Mouse (Mus musculus): ENCODE measurements at regions not wholly inside any gene's neighbourhood (a gene's known extent, or its start where the extent isn't known, plus 50 kb on each side); places are given as distances from the start of the nearest gene placed in this dataset.

DNA sequence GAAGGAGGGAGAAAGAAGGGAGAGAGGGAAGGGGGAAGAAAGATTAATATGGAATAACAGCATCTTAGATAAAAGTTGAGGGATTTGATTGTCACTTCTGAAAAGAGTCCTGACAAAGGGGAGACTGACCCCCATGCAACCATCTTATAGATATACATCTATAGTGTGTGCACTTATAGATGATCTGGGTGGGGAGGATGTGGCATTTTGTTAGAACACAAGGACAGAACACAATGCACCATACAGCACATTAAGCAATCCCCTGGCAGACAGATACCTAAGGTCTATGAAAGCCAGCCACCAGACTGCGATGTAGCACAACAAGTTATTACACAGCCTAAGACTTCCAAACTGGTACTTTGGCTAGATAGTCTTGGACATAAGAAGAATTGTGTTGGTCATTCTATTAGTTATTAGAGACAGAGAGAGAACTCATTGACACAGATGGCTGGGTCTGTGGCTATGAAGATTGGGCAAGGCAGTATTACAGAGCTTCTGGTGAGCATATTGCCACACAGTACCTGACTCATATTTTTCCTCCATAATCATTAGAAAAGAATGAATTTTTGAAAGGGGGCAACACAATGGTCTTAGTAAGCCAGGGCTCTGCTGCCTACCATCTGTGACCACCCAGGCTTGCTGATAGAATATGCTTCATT lies 126.3 kb upstream of the Itgb1 start:
- Histone ChIP-seq H3K4me3 (no peak overlapping the region), H3K4me1 (peaks cover 17% of the 10 kb centered on the region), H3K27ac (replicated peaks) (no peak overlapping the region), H3K36me3 (no peaks in the 10 kb centered on the region), H3K27me3 (replicated peaks) (no peaks in the 10 kb centered on the region), H3K4me2 (no peak overlapping the region), H3K9ac (no peak overlapping the region), H3K9me3 (no peaks in the 10 kb centered on the region)
- no peak for ATAC-seq (ENCODE audit: extremely low read depth, insufficient number of reproducible peaks, low FRiP score, low TSS enrichment)
- WGBS, result 80% methylated on average over 1 of the region's 1 CpGs

DNA sequence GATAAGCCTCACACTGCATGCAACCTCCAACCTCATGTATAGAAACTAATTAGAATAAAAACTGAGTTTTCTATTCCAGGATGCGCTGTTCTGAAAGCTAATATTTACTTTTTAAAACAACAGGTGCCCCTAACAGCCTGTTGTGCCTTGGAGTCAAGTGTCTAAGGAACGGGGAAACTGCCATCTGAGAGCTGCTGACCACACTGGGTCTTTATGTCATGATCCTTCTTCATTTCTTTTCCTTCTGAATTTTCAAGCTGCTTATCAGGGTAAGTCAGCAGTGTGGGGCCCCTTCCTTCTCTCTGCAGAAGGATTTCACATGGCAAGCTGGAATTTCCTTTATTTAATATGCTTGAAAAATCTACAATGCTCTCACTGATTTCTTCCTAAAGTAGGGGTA lies 125.0 kb upstream of the Itgb1 start:
- no peaks in the 10 kb centered on the region for H3K36me3 ChIP-seq
- H3K27me3 ChIP-seq (replicated peaks), result no peaks in the 10 kb centered on the region
- 48% methylated on average over 2 of the region's 2 CpGs for WGBS
- ATAC-seq (ENCODE audit: extremely low read depth, insufficient number of reproducible peaks, low FRiP score, low TSS enrichment), result no peak
- H3K9ac ChIP-seq, result no peak overlapping the region
- H3K9me3 ChIP-seq, result no peaks in the 10 kb centered on the region
- no peak overlapping the region for H3K4me3 ChIP-seq
- H3K4me2 ChIP-seq, result no peak overlapping the region
- peak overlapping the region; percentile 21; the same call in 1 of the 2 replicates for H3K27ac ChIP-seq (replicated peaks)
- peaks cover 17% of the 10 kb centered on the region for H3K4me1 ChIP-seq

DNA sequence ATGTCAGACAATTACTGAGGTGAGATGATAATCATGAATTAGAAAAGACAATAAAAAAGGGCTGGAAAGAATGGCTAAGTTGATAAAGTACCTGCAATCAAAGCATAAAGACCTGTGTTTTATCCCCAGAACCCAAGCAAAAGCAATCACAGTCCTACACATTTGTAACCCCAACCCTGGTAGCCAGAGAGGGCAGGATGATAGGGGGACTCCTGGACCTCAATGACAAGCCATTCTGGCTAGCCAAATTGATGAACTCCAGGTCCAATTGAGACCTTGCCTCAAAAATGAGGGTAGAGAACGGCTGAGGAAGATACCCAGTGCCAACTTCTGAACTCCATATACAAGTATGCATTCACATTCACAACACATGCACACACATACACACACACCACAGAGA lies 124.4 kb upstream of the Itgb1 start:
- ATAC-seq (ENCODE audit: extremely low read depth, insufficient number of reproducible peaks, low FRiP score, low TSS enrichment), result no peak
- Histone ChIP-seq H3K4me2 (no peak overlapping the region), H3K36me3 (no peaks in the 10 kb centered on the region), H3K4me1 (peaks cover 17% of the 10 kb centered on the region), H3K9me3 (no peaks in the 10 kb centered on the region), H3K4me3 (no peak overlapping the region), H3K27ac (replicated peaks) (peak overlapping the region; percentile 21; the same call in 1 of the 2 replicates), H3K9ac (no peak overlapping the region), H3K27me3 (replicated peaks) (no peaks in the 10 kb centered on the region)
- 79% methylated on average over 1 of the region's 1 CpGs for WGBS

DNA sequence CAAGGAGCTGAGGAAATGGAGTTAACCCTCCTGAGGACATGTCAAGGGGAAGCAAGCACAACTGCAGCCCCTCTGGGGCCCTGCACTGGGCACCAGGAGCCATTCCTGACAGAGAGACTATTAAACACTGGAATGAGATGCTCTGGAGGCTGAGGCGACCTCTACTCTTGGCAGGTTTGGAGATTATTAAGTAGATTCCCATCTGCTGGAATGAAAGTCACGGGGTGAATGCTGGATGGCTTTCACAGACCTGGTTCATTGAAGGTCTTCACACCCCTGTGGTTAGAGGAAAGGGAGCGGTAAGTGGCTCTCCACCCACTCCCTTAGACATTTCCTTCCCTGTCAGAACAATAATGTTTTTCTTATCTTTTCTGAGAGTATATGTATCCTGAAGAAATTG lies 122.8 kb upstream of the Itgb1 start:
- Histone ChIP-seq H3K4me1 (peaks cover 17% of the 10 kb centered on the region), H3K4me2 (no peak overlapping the region), H3K9me3 (no peaks in the 10 kb centered on the region), H3K36me3 (no peaks in the 10 kb centered on the region), H3K27ac (replicated peaks) (no peak overlapping the region), H3K4me3 (no peak overlapping the region), H3K9ac (no peak overlapping the region), H3K27me3 (replicated peaks) (no peaks in the 10 kb centered on the region)
- no peak for ATAC-seq (ENCODE audit: extremely low read depth, insufficient number of reproducible peaks, low FRiP score, low TSS enrichment)
- WGBS, result 43% methylated on average over 3 of the region's 3 CpGs

DNA sequence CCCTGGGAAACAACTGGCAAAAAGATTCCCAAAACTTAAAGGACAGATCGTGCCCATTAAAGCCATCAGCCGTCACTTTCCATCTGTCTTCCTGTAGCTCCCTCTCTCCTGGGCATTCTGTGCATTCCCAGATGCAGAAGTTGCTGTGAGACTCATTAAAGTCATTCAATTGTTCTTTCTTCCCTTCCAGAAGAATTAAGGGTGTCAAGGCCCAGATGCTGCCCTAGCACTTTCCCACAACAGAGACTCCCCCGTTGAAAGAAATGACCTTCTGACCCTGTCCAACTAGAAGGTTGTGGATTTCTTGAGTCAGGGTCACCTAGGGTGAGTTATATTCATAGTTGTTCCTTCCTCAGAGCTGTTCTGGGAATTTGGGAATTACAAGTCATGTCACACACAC lies 121.7 kb upstream of the Itgb1 start:
- Histone ChIP-seq H3K4me2 (no peak overlapping the region), H3K27ac (replicated peaks) (no peak overlapping the region), H3K4me1 (peaks cover 17% of the 10 kb centered on the region), H3K4me3 (no peak overlapping the region), H3K9me3 (no peaks in the 10 kb centered on the region), H3K36me3 (no peaks in the 10 kb centered on the region), H3K27me3 (replicated peaks) (no peaks in the 10 kb centered on the region), H3K9ac (no peak overlapping the region)
- WGBS, result 65% methylated on average over 3 of the region's 3 CpGs
- no peak for ATAC-seq (ENCODE audit: extremely low read depth, insufficient number of reproducible peaks, low FRiP score, low TSS enrichment)

DNA sequence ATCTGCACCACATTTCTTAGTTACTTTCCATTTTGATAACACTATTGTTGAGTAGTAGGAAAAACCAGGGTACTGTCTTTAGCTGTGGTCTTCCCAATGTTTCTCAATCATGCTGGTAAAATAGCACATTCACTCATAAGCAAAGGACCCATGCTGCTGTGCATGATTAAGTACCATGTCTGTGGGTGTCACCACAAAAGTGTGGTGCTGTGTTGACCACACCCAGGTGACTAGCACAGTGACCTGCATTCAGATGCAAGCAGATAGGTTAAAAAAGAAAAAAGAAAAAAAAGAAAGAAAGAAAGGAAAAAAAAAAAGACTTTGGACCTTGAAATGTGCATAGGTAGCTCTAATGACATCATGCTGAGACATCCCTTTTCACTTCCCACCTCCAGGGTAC lies 113.2 kb upstream of the Itgb1 start:
- H3K27ac ChIP-seq (replicated peaks), result no peak overlapping the region
- no peak overlapping the region for H3K4me3 ChIP-seq
- no peaks in the 10 kb centered on the region for H3K36me3 ChIP-seq
- no peaks in the 10 kb centered on the region for H3K9me3 ChIP-seq
- H3K4me1 ChIP-seq, result no peaks in the 10 kb centered on the region
- H3K9ac ChIP-seq, result no peak overlapping the region
- no peak for ATAC-seq (ENCODE audit: extremely low read depth, insufficient number of reproducible peaks, low FRiP score, low TSS enrichment)
- H3K4me2 ChIP-seq, result no peak overlapping the region
- no peaks in the 10 kb centered on the region for H3K27me3 ChIP-seq (replicated peaks)

DNA sequence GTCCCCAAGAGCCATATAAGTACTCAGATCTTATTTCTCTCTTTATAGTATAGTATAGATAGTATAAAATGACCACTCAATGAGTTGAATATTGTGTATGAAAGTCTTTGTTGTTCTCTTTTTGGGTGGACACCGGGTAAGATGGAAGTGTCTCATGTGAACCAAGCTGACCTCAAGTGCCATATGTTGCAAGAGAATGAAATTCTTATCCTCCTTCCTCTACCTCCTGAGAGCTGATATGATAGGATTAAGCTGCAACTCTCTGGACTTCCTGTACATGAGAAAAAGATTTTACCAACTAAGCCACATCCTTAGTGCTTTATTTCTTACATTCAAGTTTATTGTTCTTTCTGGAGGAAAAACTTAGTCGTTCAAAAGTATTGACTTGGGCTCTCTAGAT lies 91.3 kb upstream of the Itgb1 start:
- Histone ChIP-seq H3K27ac (replicated peaks) (no peak overlapping the region), H3K27me3 (replicated peaks) (no peaks in the 10 kb centered on the region), H3K4me1 (peaks cover 17% of the 10 kb centered on the region), H3K4me3 (no peak overlapping the region), H3K36me3 (no peaks in the 10 kb centered on the region), H3K9me3 (no peaks in the 10 kb centered on the region), H3K4me2 (no peak overlapping the region), H3K9ac (no peak overlapping the region)
- ATAC-seq (ENCODE audit: extremely low read depth, insufficient number of reproducible peaks, low FRiP score, low TSS enrichment), result no peak
- WGBS, result 62% methylated on average over 2 of the region's 2 CpGs

DNA sequence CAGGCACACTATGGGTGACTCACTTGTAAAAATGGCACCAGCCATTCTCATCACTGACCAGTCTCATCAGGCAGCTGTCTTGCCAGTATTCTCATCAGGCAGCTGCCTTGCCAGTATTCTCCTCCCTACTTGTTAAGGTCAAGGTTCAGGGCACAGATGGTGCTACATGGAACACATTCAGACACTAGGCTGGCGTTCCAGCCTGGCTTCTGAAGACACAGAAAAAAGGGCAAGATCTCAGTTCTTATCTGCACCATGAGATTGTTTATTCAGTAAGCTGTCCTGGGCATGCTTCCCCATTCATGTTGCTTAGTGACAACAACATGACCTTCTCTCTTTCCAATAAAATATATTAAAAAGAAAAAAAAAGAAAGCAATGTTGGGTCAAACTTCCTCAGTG lies 90.7 kb upstream of the Itgb1 start:
- H3K27me3 ChIP-seq (replicated peaks), result no peaks in the 10 kb centered on the region
- H3K4me2 ChIP-seq, result no peak overlapping the region
- no peak overlapping the region for H3K4me3 ChIP-seq
- no peaks in the 10 kb centered on the region for H3K9me3 ChIP-seq
- H3K27ac ChIP-seq (replicated peaks), result no peak overlapping the region
- H3K36me3 ChIP-seq, result no peaks in the 10 kb centered on the region
- H3K9ac ChIP-seq, result no peak overlapping the region
- 23% methylated on average over 1 of the region's 1 CpGs for WGBS
- ATAC-seq (ENCODE audit: extremely low read depth, insufficient number of reproducible peaks, low FRiP score, low TSS enrichment), result no peak
- H3K4me1 ChIP-seq, result peaks cover 17% of the 10 kb centered on the region

DNA sequence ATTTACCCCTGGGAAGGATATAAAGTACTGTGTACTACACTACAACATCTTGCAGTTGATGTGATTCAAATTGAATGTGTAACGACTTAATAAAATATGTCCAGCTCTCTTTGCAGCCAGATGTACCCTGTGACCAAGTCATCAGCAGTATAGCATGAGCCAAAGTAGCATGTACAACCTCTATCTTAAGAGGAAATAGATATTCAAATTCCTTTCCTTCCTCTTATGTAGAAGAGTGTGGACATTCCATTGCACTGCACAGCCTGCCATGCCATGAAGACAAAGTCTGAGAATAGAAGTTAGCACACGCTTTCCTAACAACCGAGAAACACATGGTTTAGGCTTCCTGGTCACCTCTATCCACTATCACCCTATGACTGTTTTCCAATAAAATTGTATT lies 79.9 kb upstream of the Itgb1 start:
- Histone ChIP-seq H3K4me2 (no peak overlapping the region), H3K4me3 (no peak overlapping the region), H3K27me3 (replicated peaks) (no peaks in the 10 kb centered on the region), H3K4me1 (peaks cover 19% of the 10 kb centered on the region), H3K9me3 (no peaks in the 10 kb centered on the region), H3K36me3 (no peaks in the 10 kb centered on the region), H3K27ac (replicated peaks) (no peak overlapping the region; the same call in 1 of the 2 replicates), H3K9ac (no peak overlapping the region)
- no peak for ATAC-seq (ENCODE audit: extremely low read depth, insufficient number of reproducible peaks, low FRiP score, low TSS enrichment)
- 50% methylated on average over 3 of the region's 3 CpGs for WGBS

DNA sequence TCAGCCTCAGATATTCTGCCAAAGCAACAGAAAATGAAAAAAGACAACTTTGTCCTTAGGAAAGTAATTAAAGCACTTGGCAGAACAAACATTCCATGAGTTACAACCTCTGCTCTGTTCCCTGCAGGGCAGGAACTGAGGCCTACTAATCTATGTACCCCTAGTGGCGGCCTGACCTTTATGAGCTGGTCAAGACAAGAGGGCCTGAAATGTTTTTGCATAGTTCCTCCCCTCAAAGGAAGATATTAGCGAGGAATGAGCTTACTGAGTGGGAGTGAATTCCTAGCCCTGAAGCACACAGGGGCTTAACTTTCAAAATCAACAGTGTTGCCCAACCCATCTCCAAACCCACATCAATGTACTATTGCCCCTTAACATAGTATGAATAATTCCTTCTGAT lies 76.6 kb upstream of the Itgb1 start:
- no peak overlapping the region for H3K4me3 ChIP-seq
- peaks cover 19% of the 10 kb centered on the region for H3K4me1 ChIP-seq
- H3K9ac ChIP-seq, result no peak overlapping the region
- no peak for ATAC-seq (ENCODE audit: extremely low read depth, insufficient number of reproducible peaks, low FRiP score, low TSS enrichment)
- no peaks in the 10 kb centered on the region for H3K9me3 ChIP-seq
- no peaks in the 10 kb centered on the region for H3K36me3 ChIP-seq
- no peak overlapping the region for H3K27ac ChIP-seq (replicated peaks)
- no peaks in the 10 kb centered on the region for H3K27me3 ChIP-seq (replicated peaks)
- 40% methylated on average over 2 of the region's 2 CpGs for WGBS
- no peak overlapping the region for H3K4me2 ChIP-seq

DNA sequence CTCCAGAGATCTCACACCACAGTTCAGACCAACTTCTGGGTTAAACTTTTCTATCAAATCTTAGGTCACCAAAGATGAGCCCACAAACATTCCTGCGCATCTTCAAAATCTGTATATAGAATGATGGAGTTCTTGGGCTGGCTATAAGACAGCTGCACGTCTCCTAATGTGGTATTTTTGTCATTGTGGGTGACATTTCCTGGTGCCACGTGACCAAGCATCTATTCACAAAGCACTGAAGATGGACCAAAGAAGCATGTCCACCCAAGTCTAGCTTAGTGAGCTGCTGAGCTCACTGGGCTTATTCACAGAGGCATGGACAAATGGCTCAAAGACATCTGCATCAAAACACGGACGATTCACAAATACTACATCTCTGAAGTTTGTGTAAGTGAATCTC lies 72.8 kb upstream of the Itgb1 start:
- Histone ChIP-seq H3K4me3 (no peak overlapping the region), H3K36me3 (no peaks in the 10 kb centered on the region), H3K27me3 (replicated peaks) (no peaks in the 10 kb centered on the region), H3K9me3 (no peaks in the 10 kb centered on the region), H3K9ac (no peak overlapping the region), H3K27ac (replicated peaks) (no peak overlapping the region), H3K4me1 (peaks cover 10% of the 10 kb centered on the region), H3K4me2 (no peak overlapping the region)
- 76% methylated on average over 5 of the region's 5 CpGs for WGBS
- ATAC-seq (ENCODE audit: extremely low read depth, insufficient number of reproducible peaks, low FRiP score, low TSS enrichment), result no peak

DNA sequence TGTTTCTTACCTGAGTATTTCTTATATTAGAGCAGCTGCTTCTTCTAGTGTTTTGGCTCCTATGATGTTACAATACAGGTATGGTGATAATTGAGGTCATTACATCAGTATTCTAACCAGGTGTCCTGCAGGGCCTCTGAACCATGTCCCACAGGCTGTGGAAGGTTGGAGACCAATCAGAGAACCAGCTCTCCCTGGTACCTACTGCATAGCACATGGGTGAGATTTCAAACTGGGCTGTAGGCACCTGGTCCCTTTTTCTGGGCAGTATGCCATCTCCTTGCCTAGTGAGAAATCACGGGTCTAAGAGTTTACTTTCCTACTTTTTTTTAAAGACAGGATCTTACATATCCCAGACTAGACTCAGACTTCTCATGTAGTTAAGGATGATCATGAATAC lies 67.6 kb upstream of the Itgb1 start:
- no peak overlapping the region for H3K9ac ChIP-seq
- no peak overlapping the region for H3K4me2 ChIP-seq
- no peaks in the 10 kb centered on the region for H3K4me1 ChIP-seq
- H3K36me3 ChIP-seq, result no peaks in the 10 kb centered on the region
- H3K9me3 ChIP-seq, result no peaks in the 10 kb centered on the region
- no peak for ATAC-seq (ENCODE audit: extremely low read depth, insufficient number of reproducible peaks, low FRiP score, low TSS enrichment)
- 45% methylated on average over 1 of the region's 1 CpGs for WGBS
- no peaks in the 10 kb centered on the region for H3K27me3 ChIP-seq (replicated peaks)
- H3K4me3 ChIP-seq, result no peak overlapping the region
- no peak overlapping the region for H3K27ac ChIP-seq (replicated peaks)
